In the genomic region with DNA sequence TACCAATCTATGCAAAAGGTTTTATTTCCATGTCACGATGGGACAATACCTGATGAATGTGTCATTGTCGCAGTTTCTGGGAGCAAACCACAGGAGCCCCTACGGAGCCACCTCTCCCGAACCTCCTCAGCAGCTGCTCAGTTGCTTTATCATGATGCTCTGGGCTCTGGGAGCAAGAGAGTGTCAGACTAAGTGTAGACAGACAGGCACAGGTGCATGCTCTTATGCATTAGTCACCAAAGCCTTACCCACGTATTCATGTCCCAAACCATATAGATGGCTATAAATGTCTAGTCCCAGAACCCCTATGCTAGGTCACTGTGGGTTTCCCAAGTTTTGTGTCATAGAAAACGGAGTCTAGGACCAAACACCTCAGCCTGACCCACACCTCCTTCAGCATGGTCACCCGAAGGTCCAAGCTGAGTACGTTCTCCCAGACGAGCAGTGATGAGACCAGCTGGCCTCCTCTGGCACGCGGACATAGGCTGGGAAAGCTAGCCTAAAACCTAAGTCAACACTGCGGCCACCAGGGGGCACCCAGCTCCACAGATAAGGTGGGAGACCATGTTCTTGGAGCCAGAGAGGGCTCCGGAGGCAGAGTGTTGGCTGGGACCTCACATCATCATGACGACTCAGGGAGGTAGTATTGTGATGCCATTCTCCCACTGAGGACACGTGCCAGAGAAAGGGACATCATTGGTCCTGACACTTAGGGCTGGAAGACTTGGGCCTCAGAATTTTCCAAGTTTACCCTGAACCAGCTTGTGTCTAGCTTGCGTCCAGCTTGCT, we compare ENCODE assay signal across 8 mouse cellular contexts. TPM values are rescaled to one million over a fixed set of nuclear protein-coding genes. Genes with fewer than 3 reads are reported as not detected.
DNase-seq lines count a peak whose midpoint lies in the region; ATAC-seq and TF ChIP-seq lines count a peak whose summit lies in the region.

No protein-coding gene starts in this region.

- peak; percentile 71 for ATAC-seq in forebrain, embryonic 11.5 days (replicated peaks; ENCODE audit: low FRiP score)
- peak; percentile 77 for ATAC-seq in heart, postnatal 0 days (ENCODE audit: insufficient read depth, low read depth)
- peak; percentile 49 for ATAC-seq in liver, embryonic 13.5 days (ENCODE audit: low read depth)
- peak; percentile 56; the same call in 1 of the 2 replicates for ATAC-seq in stomach, embryonic 14.5 days (ENCODE audit: insufficient number of reproducible peaks, insufficient read depth, low FRiP score, low read depth)

- no peak overlapping the region for H3K4me2 ChIP-seq in CH12.LX (ENCODE audit: insufficient read depth, low read depth, poor library complexity, severe bottlenecking)
- no peak overlapping the region for H3K4me2 ChIP-seq in forebrain, embryonic 11.5 days (ENCODE audit: low read depth, low read length, severe bottlenecking)
- no peak overlapping the region for H3K4me2 ChIP-seq in heart, postnatal 0 days (ENCODE audit: low read depth, low read length)
- no peak overlapping the region for H3K4me2 ChIP-seq in liver, embryonic 13.5 days
- H3K4me2 ChIP-seq in stomach, embryonic 14.5 days (replicated peaks; ENCODE audit: low read depth, low read length), result no peak overlapping the region

- TF ChIP-seq EP300 in CH12.LX (IDR thresholded peaks at IDR 0.05; ENCODE audit: low read length), result no peak
- TF ChIP-seq EP300 in heart, postnatal 0 days (IDR thresholded peaks at IDR 0.05; ENCODE audit: low read depth), result no peak

- no peak overlapping the region for H3K4me3 ChIP-seq in CH12.LX (replicated peaks in 1 of 3; ENCODE audit: low read depth in 2 of 3, low read length in 2 of 3, poor library complexity in 1 of 3)
- H3K4me3 ChIP-seq in forebrain, embryonic 11.5 days (ENCODE audit: low read depth, low read length), result no peak overlapping the region
- no peak overlapping the region for H3K4me3 ChIP-seq in heart, postnatal 0 days (ENCODE audit: low read depth, low read length)
- H3K4me3 ChIP-seq in liver, embryonic 13.5 days (replicated peaks), result no peak overlapping the region
- H3K4me3 ChIP-seq in stomach, embryonic 14.5 days (ENCODE audit: low read depth, low read length), result no peak overlapping the region

- no peaks in the 10 kb centered on the region for H3K9me3 ChIP-seq in CH12.LX (replicated peaks; ENCODE audit: low read length)
- no peaks in the 10 kb centered on the region for H3K9me3 ChIP-seq in forebrain, embryonic 11.5 days (ENCODE audit: control insufficient read depth, low read length)
- no peaks in the 10 kb centered on the region for H3K9me3 ChIP-seq in heart, postnatal 0 days (replicated peaks; ENCODE audit: control insufficient read depth, low read length)
- H3K9me3 ChIP-seq in liver, embryonic 13.5 days (replicated peaks), result no peaks in the 10 kb centered on the region
- no peaks in the 10 kb centered on the region for H3K9me3 ChIP-seq in stomach, embryonic 14.5 days (ENCODE audit: control insufficient read depth, low read depth, low read length)

- WGBS in forebrain, embryonic 11.5 days, result 26% methylated on average over 16 of the region's 16 CpGs
- 19% methylated on average over 16 of the region's 16 CpGs for WGBS in heart, postnatal 0 days
- 20% methylated on average over 16 of the region's 16 CpGs for WGBS in liver, embryonic 13.5 days (ENCODE audit: insufficient replicate concordance)
- 24% methylated on average over 16 of the region's 16 CpGs for WGBS in stomach, embryonic 14.5 days

- no peak overlapping the region for H3K9ac ChIP-seq in CH12.LX (ENCODE audit: insufficient read depth, low read depth)
- H3K9ac ChIP-seq in forebrain, embryonic 11.5 days (ENCODE audit: low read length), result no peak overlapping the region
- no peak overlapping the region for H3K9ac ChIP-seq in heart, postnatal 0 days (replicated peaks; ENCODE audit: low read depth, low read length)
- H3K9ac ChIP-seq in liver, embryonic 13.5 days, result no peak overlapping the region
- no peak overlapping the region for H3K9ac ChIP-seq in stomach, embryonic 14.5 days (replicated peaks; ENCODE audit: low read depth, low read length)

- dilution Hi-C loops in CH12.LX (cut with MboI; ENCODE audit: extremely low pct_ligation_motif_present, extremely low pct_unique_long_range_greater_than_20kb, low sequenced_read_pairs), result no loop called here

- H3K27ac ChIP-seq in CH12.LX (ENCODE audit: insufficient read depth, low read depth), result no peak overlapping the region
- no peak overlapping the region for H3K27ac ChIP-seq in forebrain, embryonic 11.5 days (ENCODE audit: low read depth, low read length)
- no peak overlapping the region for H3K27ac ChIP-seq in heart, postnatal 0 days (ENCODE audit: low read depth)
- no peak overlapping the region for H3K27ac ChIP-seq in liver, embryonic 13.5 days
- H3K27ac ChIP-seq in stomach, embryonic 14.5 days (ENCODE audit: low read length), result no peak overlapping the region

- TF ChIP-seq CTCF in CH12.LX (conservative IDR thresholded peaks at IDR 0.05 in 1 of 2, IDR thresholded peaks at IDR 0.05 in 1 of 2; ENCODE audit: low read depth in 2 of 2, low read length in 2 of 2), result peak; percentile 60 to 93; a peak in 3 of 4 replicates
- peak; percentile 96 for TF ChIP-seq CTCF in heart, postnatal 0 days (IDR thresholded peaks at IDR 0.05; ENCODE audit: low read depth)

- no peaks in the 10 kb centered on the region for H3K27me3 ChIP-seq in CH12.LX (replicated peaks)
- H3K27me3 ChIP-seq in forebrain, embryonic 11.5 days (ENCODE audit: control insufficient read depth, insufficient read depth, low read length), result peaks cover 60% of the 10 kb centered on the region
- peaks cover 85% of the 10 kb centered on the region for H3K27me3 ChIP-seq in heart, postnatal 0 days (ENCODE audit: control insufficient read depth, insufficient read depth, low read length)
- H3K27me3 ChIP-seq in liver, embryonic 13.5 days, result peaks cover 97% of the 10 kb centered on the region
- peaks cover 26% of the 10 kb centered on the region for H3K27me3 ChIP-seq in stomach, embryonic 14.5 days (ENCODE audit: control insufficient read depth, insufficient read depth, low read length)

- no peak for TF ChIP-seq POLR2A in CH12.LX (IDR thresholded peaks at IDR 0.05; ENCODE audit: low read depth, low read length)

- in situ Hi-C loops in CH12.LX (cut with MboI; ENCODE audit: low pct_ligation_motif_present, low pct_unique_long_range_greater_than_20kb, low sequenced_read_pairs), result no loop called here

- peaks cover 0 to 5% of the 10 kb centered on the region in 2 experiments for H3K36me3 ChIP-seq in CH12.LX (replicated peaks in 1 of 2; ENCODE audit: control insufficient read depth in 1 of 2, insufficient read depth in 1 of 2, low read length in 1 of 2)
- no peaks in the 10 kb centered on the region for H3K36me3 ChIP-seq in forebrain, embryonic 11.5 days (ENCODE audit: control insufficient read depth, insufficient read depth, low read length)
- H3K36me3 ChIP-seq in heart, postnatal 0 days (replicated peaks; ENCODE audit: control insufficient read depth, insufficient read depth, low read length), result no peaks in the 10 kb centered on the region
- no peaks in the 10 kb centered on the region for H3K36me3 ChIP-seq in liver, embryonic 13.5 days
- H3K36me3 ChIP-seq in stomach, embryonic 14.5 days (ENCODE audit: control insufficient read depth, insufficient read depth, low read length), result no peaks in the 10 kb centered on the region

- no peaks in the 10 kb centered on the region for H3K79me2 ChIP-seq in CH12.LX (replicated peaks; ENCODE audit: control insufficient read depth, extremely low read depth, insufficient read depth, poor library complexity, severe bottlenecking)

- peaks cover 27 to 49% of the 10 kb centered on the region in 2 experiments for H3K4me1 ChIP-seq in CH12.LX (ENCODE audit: control insufficient read depth in 1 of 2, insufficient read depth in 2 of 2)
- H3K4me1 ChIP-seq in forebrain, embryonic 11.5 days (replicated peaks; ENCODE audit: control insufficient read depth, insufficient read depth, low read length), result peaks cover 15% of the 10 kb centered on the region
- H3K4me1 ChIP-seq in heart, postnatal 0 days (ENCODE audit: control insufficient read depth, insufficient read depth), result peaks cover 9% of the 10 kb centered on the region; the same call in 1 of the 2 replicates
- peaks cover 24% of the 10 kb centered on the region for H3K4me1 ChIP-seq in liver, embryonic 13.5 days (replicated peaks)
- peaks cover 20% of the 10 kb centered on the region; the same call in 1 of the 2 replicates for H3K4me1 ChIP-seq in stomach, embryonic 14.5 days (ENCODE audit: control insufficient read depth, insufficient read depth, low read length)

- peak; percentile 79 for TF ChIP-seq RAD21 in CH12.LX (IDR thresholded peaks at IDR 0.05; ENCODE audit: low read depth, low read length)

- DNase-seq in CH12.LX (ENCODE audit: extremely low read depth), result peak; percentile 77
- peak; percentile 94 for DNase-seq in c-Kit-positive CD71-negative TER-119-negative erythroid progenitor cells, embryonic 14.5 days (ENCODE audit: low read depth)
- peak; percentile 93 for DNase-seq in forebrain, embryonic 11.5 days (ENCODE audit: low spot score)
- peak; percentile 89 for DNase-seq in heart, postnatal 0 days (ENCODE audit: low spot score)
- DNase-seq in kidney, postnatal 36 days, result peak; percentile 90 to 98
- DNase-seq in liver, embryonic 13.5 days, result peak; percentile 60
- peak; percentile 91 for DNase-seq in neural tube, embryonic 10.5 days (ENCODE audit: extremely low spot score, low spot score)

RNA-seq across cellular contexts. Expression of gene Gpr132, which starts 7.4 kb away (rescaled TPM):
- total RNA-seq in CH12.LX (2012; rRNA removed) (31.1 and 44.7 TPM in 2 replicates), CH12.LX (2014; rRNA removed) (19.4 and 24.4 TPM in 2 replicates)
- polyA plus RNA-seq in CH12.LX (2012; ENCODE audit: insufficient read length, low read depth), result 50.9 and 62.1 TPM in 2 replicates
- polyA plus RNA-seq in forebrain, embryonic 11.5 days (2014; fragmentation: Nextera tagmentation; extraction: Ambion mirVana), result not detected in 2 replicates
- total RNA-seq in heart, postnatal 0 days (2014; rRNA removed; ENCODE audit: low replicate concordance), result 0.38 TPM in 1 of 2 replicates, not detected in the other
- 0.04 TPM in 1 of 2 replicates, not detected in the other for polyA plus RNA-seq in heart, postnatal 0 days (2015; fragmentation: Nextera tagmentation; extraction: Ambion mirVana)
- polyA plus RNA-seq in liver, embryonic 13.5 days (2015; fragmentation: Nextera tagmentation; extraction: Ambion mirVana), result 0.23 and 0.30 TPM in 2 replicates
- 0.26 and 0.52 TPM in 2 replicates for polyA plus RNA-seq in stomach, embryonic 14.5 days (2014; fragmentation: Nextera tagmentation; extraction: Ambion mirVana)

RNA-seq across cellular contexts. Expression of gene Cdca4, which starts 46.2 kb away (rescaled TPM):
- total RNA-seq in CH12.LX (2012; rRNA removed) (78.0 and 90.6 TPM in 2 replicates), CH12.LX (2014; rRNA removed) (111 and 128 TPM in 2 replicates)
- 68.3 and 78.0 TPM in 2 replicates for polyA plus RNA-seq in CH12.LX (2012; ENCODE audit: insufficient read length, low read depth)
- polyA plus RNA-seq in forebrain, embryonic 11.5 days (2014; fragmentation: Nextera tagmentation; extraction: Ambion mirVana), result 170 and 180 TPM in 2 replicates
- total RNA-seq in heart, postnatal 0 days (2014; rRNA removed; ENCODE audit: low replicate concordance), result 27.7 and 32.2 TPM in 2 replicates
- 18.6 and 19.1 TPM in 2 replicates for polyA plus RNA-seq in heart, postnatal 0 days (2015; fragmentation: Nextera tagmentation; extraction: Ambion mirVana)
- polyA plus RNA-seq in liver, embryonic 13.5 days (2015; fragmentation: Nextera tagmentation; extraction: Ambion mirVana), result 69.5 and 76.9 TPM in 2 replicates
- 123 and 130 TPM in 2 replicates for polyA plus RNA-seq in stomach, embryonic 14.5 days (2014; fragmentation: Nextera tagmentation; extraction: Ambion mirVana)

RNA-seq across cellular contexts. Expression of gene Jag2, which starts 54.2 kb away (rescaled TPM):
- total RNA-seq in CH12.LX (2012; rRNA removed) (3.8 and 7.6 TPM in 2 replicates), CH12.LX (2014; rRNA removed) (0.34 and 0.69 TPM in 2 replicates)
- polyA plus RNA-seq in CH12.LX (2012; ENCODE audit: insufficient read length, low read depth), result 0.59 and 0.80 TPM in 2 replicates
- 3.2 and 4.3 TPM in 2 replicates for polyA plus RNA-seq in forebrain, embryonic 11.5 days (2014; fragmentation: Nextera tagmentation; extraction: Ambion mirVana)
- total RNA-seq in heart, postnatal 0 days (2014; rRNA removed; ENCODE audit: low replicate concordance), result 22.7 and 58.5 TPM in 2 replicates
- 1.8 and 3.3 TPM in 2 replicates for polyA plus RNA-seq in heart, postnatal 0 days (2015; fragmentation: Nextera tagmentation; extraction: Ambion mirVana)
- 0.13 and 0.20 TPM in 2 replicates for polyA plus RNA-seq in liver, embryonic 13.5 days (2015; fragmentation: Nextera tagmentation; extraction: Ambion mirVana)
- 8.4 and 8.5 TPM in 2 replicates for polyA plus RNA-seq in stomach, embryonic 14.5 days (2014; fragmentation: Nextera tagmentation; extraction: Ambion mirVana)

Comparison
In these comparisons a context has a peak if more than half of its experiments do, and no peak if none do; other contexts are left out.
1. RNA of gene Gpr132, which starts 7.4 kb away (polyA plus RNA-seq): 50.9 to 62.1 TPM in CH12.LX; 0.26 to 0.52 TPM in stomach, embryonic 14.5 days, 0.23 to 0.30 TPM in liver, embryonic 13.5 days, 0.04 TPM in heart, postnatal 0 days and not detected in forebrain, embryonic 11.5 days; every median in the first group is over 10 times any median in the second.
2. Peak in every context shown above with its lines, with median percentiles within 50 percentile points of each other: DNase-seq and ATAC-seq.